Mouse (Mus musculus) adipose tissue, adult 10 weeks (tissue): ENCODE data around the gene Dsn1. TPM values are rescaled to one million over a fixed set of nuclear protein-coding genes. Genes with fewer than 3 reads are reported as not detected.

Source experiments
- polyA plus RNA-seq: library from polyadenylated mRNA; stranded (reverse); fragments of 350-450 nt; fragmentation: Illumina TruSeq; extraction: RNeasy Lipid Tissue Mini Kit (QIAGEN cat#74804); gene quantifications from one replicate; pipeline ENCODE4 v1.2.3, GENCODE M21; 2014; ENCODE audit warnings: low read depth, low replicate concordance

Dsn1 gene
- polyA plus RNA-seq, result 4.3 TPM

GRCm38 (mm10) chr2:157006511-157007233 lies at the start of gene Dsn1:
Gene Dsn1 (minus strand): TSS chr2:157007154.

GRCm38 (mm10) chr2:156991470-156992319 lies 15.3 kb downstream of the Dsn1 start, which contains the start of gene Ndrg3:
Gene Ndrg3 (minus strand): TSS chr2:156992056.

Other genes starting within 250 kb of the Dsn1 start
- 348 TPM for gene Myl9, start 231.7 kb downstream of the Dsn1 start, polyA plus RNA-seq
- 4.2 TPM for gene Tgif2, start 167.1 kb downstream of the Dsn1 start, polyA plus RNA-seq
- 2.0 TPM for gene 4930518I15Rik, start 149.2 kb downstream of the Dsn1 start, polyA plus RNA-seq
- gene Rab5if, start 144.0 kb downstream of the Dsn1 start, polyA plus RNA-seq, result 68.6 TPM
- 0.11 TPM for gene Sla2, start 120.0 kb downstream of the Dsn1 start, polyA plus RNA-seq
- gene Ndrg3, start 15.1 kb downstream of the Dsn1 start, polyA plus RNA-seq, result 40.8 TPM
- gene Soga1, start 72.1 kb upstream of the Dsn1 start, polyA plus RNA-seq, result 7.0 TPM
- not detected for gene Tldc2, start 79.9 kb upstream of the Dsn1 start, polyA plus RNA-seq
- 47.1 TPM for gene Samhd1, start 128.1 kb upstream of the Dsn1 start, polyA plus RNA-seq
- 7.3 TPM for gene Rbl1, start 197.4 kb upstream of the Dsn1 start, polyA plus RNA-seq